Mouse (Mus musculus) ES-E14 (cell line): ENCODE data around the gene Kcnh6.

Experiments
- CHD2 ChIP-seq: IDR thresholded peaks from 2 replicates; pipeline ENCODE4 v1.6.1; 2014; ENCODE audit warnings: mild to moderate bottlenecking, low read depth, low read length, inconsistent platforms
- HCFC1 ChIP-seq: IDR thresholded peaks from 2 replicates; pipeline ENCODE4 v1.6.1; 2012; ENCODE audit warnings: low read length, inconsistent platforms, borderline replicate concordance; ENCODE audit not compliant: insufficient read depth
- MAFK ChIP-seq: IDR thresholded peaks from 2 replicates; pipeline ENCODE4 v1.6.1; 2014; ENCODE audit warnings: mild to moderate bottlenecking, low read depth, low read length, inconsistent platforms; ENCODE audit not compliant: insufficient read depth
- ZC3H11A ChIP-seq: IDR thresholded peaks from 2 replicates; pipeline ENCODE4 v1.6.1; 2012; ENCODE audit warnings: low read depth, mild to moderate bottlenecking, inconsistent platforms, low read length, borderline replicate concordance
- ZNF384 ChIP-seq: IDR thresholded peaks from 2 replicates; pipeline ENCODE4 v1.6.1; 2012; ENCODE audit warnings: low read depth, low read length, inconsistent platforms

GRCm38 (mm10) chr11:106055341-106055740 is 47.4 kb downstream of the Kcnh6 start:
- TF ChIP-seq ZC3H11A (no peak), HCFC1 (no peak), MAFK (no peak), ZNF384 (no peak), CHD2 (no peak)
